Mouse (Mus musculus) midbrain, postnatal 0 days (tissue): ENCODE data around the gene Esrp2. TPM values are rescaled to one million over a fixed set of nuclear protein-coding genes. Genes with fewer than 3 reads are reported as not detected.

Experiments
- ATAC-seq: fragments of 200-750 bp; cut with Nextera tagmentation; 2 replicates; pipeline ENCODE4 v1.8.0; 2017; ENCODE audit warnings: moderate number of reproducible peaks, mild to moderate bottlenecking, moderate TSS enrichment, moderate library complexity; ENCODE audit not compliant: low FRiP score
- DNase-seq: peaks from one replicate; pipeline ENCODE4 v3.0.0-alpha.2; 2015; ENCODE audit warnings: low spot score
- H3K27ac ChIP-seq: fragments of 300-500 bp; sonication (generic); 2 replicates; pipeline ENCODE4 v1.5.1; 2014; ENCODE audit warnings: low read depth, mild to moderate bottlenecking, low read length, mixed read lengths
- H3K27me3 ChIP-seq: fragments of 300-500 bp; sonication (generic); 2 replicates; pipeline ENCODE4 v1.6.1; 2014; ENCODE audit warnings: low read length, control low read depth, mixed read lengths; ENCODE audit not compliant: insufficient read depth
- H3K36me3 ChIP-seq: fragments of 300-500 bp; sonication (generic); 2 replicates; pipeline ENCODE4 v1.6.1; 2014; ENCODE audit warnings: low read length, control low read depth, mixed read lengths; ENCODE audit not compliant: insufficient read depth
- H3K4me1 ChIP-seq: fragments of 300-500 bp; sonication (generic); 2 replicates; pipeline ENCODE4 v1.6.1; 2014; ENCODE audit warnings: mild to moderate bottlenecking, control low read depth, antibody characterized with exemption, low read length, mixed read lengths; ENCODE audit not compliant: insufficient read depth
- H3K4me2 ChIP-seq: fragments of 300-500 bp; sonication (generic); 2 replicates; pipeline ENCODE4 v1.6.1; 2014; ENCODE audit warnings: low read depth, mild to moderate bottlenecking, low read length, mixed read lengths; ENCODE audit not compliant: poor library complexity, severe bottlenecking
- H3K4me3 ChIP-seq: fragments of 300-500 bp; sonication (generic); 2 replicates; pipeline ENCODE4 v1.5.1; 2014; ENCODE audit warnings: low read depth, mild to moderate bottlenecking, low read length, moderate library complexity
- H3K9ac ChIP-seq: fragments of 300-500 bp; sonication (generic); replicated peaks from 2 replicates; pipeline ENCODE4 v1.6.1; 2014; ENCODE audit warnings: mild to moderate bottlenecking, low read length, moderate library complexity, mixed read lengths; ENCODE audit not compliant: poor library complexity, severe bottlenecking
- H3K9me3 ChIP-seq: fragments of 300-500 bp; sonication (generic); 2 replicates; pipeline ENCODE4 v1.6.1; 2016; ENCODE audit warnings: low read length, control low read depth
- CTCF ChIP-seq: IDR thresholded peaks from 2 replicates; pipeline ENCODE4 v1.5.1; 2016; ENCODE audit warnings: antibody characterized with exemption, mild to moderate bottlenecking
- WGBS: fragments of 180-500 bp; shearing (Covaris S2); extraction: QIAGEN DNeasy Blood & Tissue Kit; methylation state at CpG from one replicate; pipeline ENCODE4 v1.1.7; 2014; 5-methylcytosine and 5-hydroxymethylcytosine counted together
- polyA plus RNA-seq: library from polyadenylated mRNA; unstranded; fragments of >200 nt; fragmentation: Nextera tagmentation; extraction: Ambion mirVana; gene quantifications from 2 replicates; pipeline ENCODE4 v1.2.1, GENCODE M21; 2015
- total RNA-seq: library from RNA; depleted of rRNA; stranded (reverse); fragments of >200 nt; gene quantifications from 2 replicates; pipeline ENCODE4 v1.2.3, GENCODE M21; 2014

The Esrp2 gene
- total and polyA plus RNA-seq, 2 experiments from 2014 or later: 0.31 to 0.77 TPM

GRCm38 (mm10) chr8:106131488-106132222 is 5.1 kb downstream of the Esrp2 start:
- Histone ChIP-seq H3K4me2 (no peak overlapping the region), H3K27me3 (peaks cover 28% of the 10 kb centered on the region), H3K4me3 (no peak overlapping the region), H3K27ac (no peak overlapping the region), H3K36me3 (peaks cover 17% of the 10 kb centered on the region), H3K4me1 (peaks cover 9% of the 10 kb centered on the region; the same call in 1 of the 2 replicates), H3K9me3 (no peaks in the 10 kb centered on the region), H3K9ac (no peak overlapping the region)
- WGBS: 91% methylated on average over 7 of the region's 7 CpGs
- DNase-seq (no peak), ATAC-seq (no peak)
- TF ChIP-seq CTCF: no peak

DNA sequence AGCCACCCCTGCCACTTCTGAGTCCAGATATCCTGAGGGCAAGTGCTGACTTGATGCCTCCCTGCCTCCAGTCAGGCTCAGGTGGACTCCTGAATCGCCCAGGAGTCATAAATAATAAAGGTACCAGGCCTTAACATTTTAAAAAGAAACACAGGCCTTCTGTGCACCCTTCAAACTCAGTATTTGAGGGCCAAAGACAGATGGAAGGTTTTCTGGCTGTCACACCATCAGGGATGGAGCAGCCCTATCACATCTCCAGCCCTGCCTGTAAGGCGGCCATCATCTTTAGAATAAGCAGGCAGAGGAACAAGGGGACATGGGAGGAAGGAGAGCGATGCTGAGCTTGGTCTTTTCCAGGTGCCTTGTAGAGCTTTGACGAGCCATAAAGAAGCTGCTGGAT is 5.8 kb downstream of the Esrp2 start:
- 95% methylated on average over 4 of the region's 4 CpGs for WGBS
- no peak for DNase-seq
- H3K4me3 ChIP-seq: no peak overlapping the region
- H3K9me3 ChIP-seq: no peaks in the 10 kb centered on the region
- H3K27me3 ChIP-seq: peaks cover 22% of the 10 kb centered on the region
- TF ChIP-seq CTCF: no peak
- no peak for ATAC-seq
- peaks cover 4% of the 10 kb centered on the region; the same call in 1 of the 2 replicates for H3K4me1 ChIP-seq
- no peak overlapping the region for H3K9ac ChIP-seq
- H3K36me3 ChIP-seq: peaks cover 17% of the 10 kb centered on the region
- H3K4me2 ChIP-seq: no peak overlapping the region
- no peak overlapping the region for H3K27ac ChIP-seq

DNA sequence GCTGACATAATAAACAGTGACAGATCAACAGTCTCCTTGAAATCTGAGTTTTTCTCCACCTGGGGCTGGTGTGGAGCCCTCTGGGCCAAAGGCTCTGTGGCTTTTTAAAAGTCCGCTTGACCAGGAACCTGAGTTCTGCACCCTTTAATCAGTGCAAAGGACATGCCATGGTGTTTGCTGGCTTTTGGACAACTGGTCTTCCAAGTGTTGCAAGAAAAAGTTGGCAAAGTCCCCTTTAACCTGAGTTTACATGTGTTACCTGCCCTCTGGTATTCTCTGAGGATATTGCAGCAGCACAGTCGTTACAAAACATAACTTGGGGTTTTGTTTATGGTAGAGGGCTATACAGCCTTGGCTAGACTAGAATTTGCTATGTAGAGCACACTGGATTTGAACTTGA is 6.3 kb downstream of the Esrp2 start:
- peaks cover 17% of the 10 kb centered on the region for H3K36me3 ChIP-seq
- no peak overlapping the region for H3K4me3 ChIP-seq
- H3K4me2 ChIP-seq: no peak overlapping the region
- no peaks in the 10 kb centered on the region for H3K9me3 ChIP-seq
- ATAC-seq (no peak), DNase-seq (no peak)
- H3K27ac ChIP-seq: no peak overlapping the region
- no peak for TF ChIP-seq CTCF
- no peak overlapping the region for H3K9ac ChIP-seq
- WGBS: 92% methylated on average over 2 of the region's 2 CpGs
- peaks cover 16% of the 10 kb centered on the region for H3K27me3 ChIP-seq
- 0 out of 2 replicates have a peak, but pooled peaks cover 1% of the 10 kb centered on the region for H3K4me1 ChIP-seq

- H3K9me3 ChIP-seq: no peaks in the 10 kb centered on the region
- no peaks in the 10 kb centered on the region for H3K4me1 ChIP-seq
- H3K4me3 ChIP-seq: no peak overlapping the region
- H3K36me3 ChIP-seq: peaks cover 17% of the 10 kb centered on the region
- 88% methylated on average over 2 of the region's 2 CpGs for WGBS
- ATAC-seq: no peak
- no peak for TF ChIP-seq CTCF
- peaks cover 11% of the 10 kb centered on the region for H3K27me3 ChIP-seq
- DNase-seq: no peak
- no peak overlapping the region for H3K4me2 ChIP-seq
- H3K9ac ChIP-seq: no peak overlapping the region
- no peak overlapping the region for H3K27ac ChIP-seq
These were observed 6.8 kb downstream of the Esrp2 start for GRCm38 (mm10) chr8:106129997-106130396.

DNA sequence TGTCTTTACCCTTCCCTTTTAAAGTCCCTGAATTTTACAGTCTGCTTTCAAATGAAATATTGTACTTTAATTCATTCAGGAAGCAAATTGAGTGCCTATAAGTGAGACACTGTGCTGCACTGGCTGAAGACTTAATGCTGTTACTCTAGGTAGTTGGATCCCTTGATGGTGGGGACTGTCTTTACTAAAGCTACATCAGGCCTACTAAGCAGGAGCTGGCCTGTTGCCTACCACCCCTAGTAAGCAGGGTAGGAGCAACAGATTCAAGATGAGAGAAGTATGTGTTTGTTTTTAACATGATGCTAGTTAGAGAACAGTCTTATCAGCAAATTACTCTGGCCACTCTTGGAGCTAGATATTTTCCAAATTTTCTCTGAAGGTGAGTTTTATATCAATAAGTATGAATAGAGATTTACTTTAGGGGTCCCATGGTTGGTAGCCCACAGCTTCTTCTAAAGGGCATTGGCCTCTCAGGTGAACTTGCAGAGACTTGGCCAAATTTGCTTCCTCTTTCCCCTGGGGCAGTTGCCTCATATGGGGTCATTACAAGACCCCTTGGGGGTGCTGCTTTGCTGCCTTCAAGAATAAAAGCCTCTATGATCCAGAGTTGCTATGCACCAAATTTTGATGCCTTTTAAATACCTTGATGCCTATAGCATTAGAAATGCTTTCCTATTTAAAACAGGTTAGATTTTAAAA is 7.4 kb downstream of the Esrp2 start:
- Histone ChIP-seq H3K27me3 (peaks cover 5% of the 10 kb centered on the region), H3K9me3 (no peaks in the 10 kb centered on the region), H3K4me2 (no peak overlapping the region), H3K9ac (no peak overlapping the region), H3K4me3 (no peak overlapping the region), H3K27ac (no peak overlapping the region), H3K36me3 (peaks cover 17% of the 10 kb centered on the region), H3K4me1 (no peaks in the 10 kb centered on the region)
- ATAC-seq: no peak
- TF ChIP-seq CTCF: no peak
- DNase-seq: no peak

DNA sequence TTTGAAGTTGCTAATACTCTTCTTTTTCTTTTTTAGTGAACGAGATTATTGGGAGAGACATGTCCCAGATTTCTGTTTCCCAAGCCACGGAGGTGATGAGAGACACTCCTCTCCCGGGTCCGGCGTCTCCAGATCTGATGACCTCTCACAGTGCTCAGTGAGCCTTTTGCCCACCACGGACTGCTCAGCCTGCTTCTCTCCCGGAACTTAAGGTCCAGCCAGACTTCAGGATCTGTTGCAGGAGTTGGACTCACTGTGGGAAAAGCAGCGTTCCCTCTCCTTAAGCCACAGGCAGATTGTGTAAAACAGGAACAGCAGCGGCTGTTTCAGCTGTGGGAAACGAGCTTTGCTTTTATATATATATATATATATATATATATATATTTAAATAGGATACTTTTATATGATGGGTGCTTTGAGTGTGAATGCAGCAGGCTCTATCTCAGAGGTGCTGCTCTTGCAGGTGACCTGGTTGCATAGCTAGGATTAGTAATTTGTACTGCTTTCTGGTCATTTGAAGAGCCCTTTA is 8.8 kb downstream of the Esrp2 start:
- 89% methylated on average over 10 of the region's 10 CpGs for WGBS

More for the DNA sequence above, 8.8 kb downstream of the Esrp2 start:
- H3K4me2 ChIP-seq: no peak overlapping the region
- H3K9ac ChIP-seq: no peak overlapping the region
- DNase-seq (no peak), ATAC-seq (no peak)
- peaks cover 17% of the 10 kb centered on the region for H3K36me3 ChIP-seq
- no peak for TF ChIP-seq CTCF
- no peaks in the 10 kb centered on the region for H3K9me3 ChIP-seq
- no peak overlapping the region for H3K4me3 ChIP-seq
- no peaks in the 10 kb centered on the region for H3K27me3 ChIP-seq
- no peak overlapping the region for H3K27ac ChIP-seq
- H3K4me1 ChIP-seq: no peaks in the 10 kb centered on the region
